Mouse (Mus musculus): ENCODE data around the gene Rpl28. TPM values are rescaled to one million over a fixed set of nuclear protein-coding genes. Genes with fewer than 3 reads are reported as not detected.
A peak's percentile ranks its signal among the peaks of the same experiment; 100 is the strongest.

The Rpl28 gene
- total and polyA plus RNA-seq, 3 experiments, result 269 to 2,603 (median 526) TPM

DNA sequence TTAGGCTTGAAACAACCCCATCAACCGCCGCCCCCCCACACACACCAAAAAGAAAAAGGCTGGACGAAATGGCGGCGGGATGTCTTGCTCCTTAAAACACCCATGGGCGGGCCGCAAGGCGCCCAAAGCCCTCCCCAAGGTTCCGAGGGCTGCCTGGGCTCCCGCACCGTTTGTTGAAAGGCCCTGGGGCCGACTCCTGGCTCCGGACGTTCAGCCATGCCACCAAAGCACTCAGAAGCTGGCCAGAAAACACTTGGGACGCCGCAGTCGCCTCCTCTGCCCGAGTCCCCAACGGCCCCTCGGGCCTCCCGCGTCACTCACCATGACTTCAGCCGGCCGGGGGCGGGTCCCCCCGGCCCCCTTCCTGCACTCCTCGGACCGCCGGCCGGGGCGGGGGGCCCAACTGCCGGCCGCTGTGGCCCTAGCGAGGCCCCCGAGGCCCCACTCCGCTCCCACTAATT is 19.2 kb downstream of the Rpl28 start (continued):
- no peak for TF ChIP-seq USF2 (conservative IDR thresholded peaks at IDR 0.05; ENCODE audit: low read depth, low read length)
- TF ChIP-seq ZMIZ1 (IDR thresholded peaks at IDR 0.05; ENCODE audit: low read depth, low read length), result peak; percentile 85; the same call in 1 of the 2 replicates
- TF ChIP-seq EP300 (IDR thresholded peaks at IDR 0.05; ENCODE audit: low read length), result no peak
- TF ChIP-seq ELF1 (IDR thresholded peaks at IDR 0.05; ENCODE audit: low read depth, low read length), result no peak
- no peak for TF ChIP-seq HCFC1 (IDR thresholded peaks at IDR 0.05; ENCODE audit: low read depth, low read length)
- no peak for TF ChIP-seq JUN (IDR thresholded peaks at IDR 0.05; ENCODE audit: insufficient read depth, low read depth, low read length)

DNA sequence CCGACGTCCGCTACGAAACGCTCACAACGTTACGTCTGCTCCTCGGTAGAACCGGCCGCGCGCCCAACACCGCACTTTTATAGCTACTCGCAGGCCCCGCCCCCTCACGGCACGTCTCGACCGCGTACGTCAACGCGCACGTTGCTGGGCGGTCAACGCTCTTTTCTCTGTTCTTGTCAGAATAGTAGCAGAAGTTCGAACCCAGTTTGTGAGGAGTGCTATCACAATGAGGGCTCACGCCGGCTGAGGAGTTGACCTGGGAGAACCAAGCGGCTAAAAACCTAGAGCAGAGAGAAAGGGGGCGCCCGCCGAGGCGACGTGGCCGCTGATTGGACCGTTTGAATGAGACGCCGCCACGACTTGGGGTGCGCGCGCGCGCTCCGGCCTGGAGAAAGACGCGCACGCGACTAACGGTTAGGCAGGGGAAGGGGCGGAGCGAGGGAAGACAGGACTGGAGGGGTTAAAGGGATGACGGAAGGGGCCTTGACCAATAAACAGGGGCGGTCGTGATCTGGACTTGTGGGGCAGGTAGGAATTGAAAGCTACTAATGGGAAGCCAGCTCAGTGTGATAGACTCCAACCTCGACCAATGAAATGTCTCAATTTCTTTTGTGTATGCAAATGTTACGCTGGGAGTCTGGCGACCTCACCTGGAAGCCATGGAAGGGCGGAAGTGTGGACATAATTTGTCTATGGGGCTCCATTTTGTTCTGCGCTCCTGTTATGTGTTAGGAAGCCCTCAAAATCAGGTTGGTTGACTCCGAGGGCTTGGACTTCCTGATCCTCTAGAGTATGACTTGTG is 19.8 kb downstream of the Rpl28 start, which contains the start of gene Ube2s:
Ube2s (minus strand) TSS at position 288 of the 802 bp plus-strand sequence.
- H3K79me2 ChIP-seq (replicated peaks; ENCODE audit: control insufficient read depth, extremely low read depth, insufficient read depth, poor library complexity, severe bottlenecking), result peaks cover 38% of the 10 kb centered on the region
- peak within 1 kb of the TSS; percentile 93 for H3K27ac ChIP-seq (ENCODE audit: insufficient read depth, low read depth)
- H3K4me2 ChIP-seq (ENCODE audit: insufficient read depth, low read depth, poor library complexity, severe bottlenecking), result peak within 1 kb of the TSS; percentile 98
- H3K4me3 ChIP-seq (replicated peaks in 1 of 3; ENCODE audit: low read depth in 2 of 3, low read length in 2 of 3, poor library complexity in 1 of 3), result peak within 1 kb of the TSS; percentile 80 to 99 (median 86)
- H3K9me3 ChIP-seq (replicated peaks; ENCODE audit: low read length), result no peaks in the 10 kb centered on the region
- in situ Hi-C loops (cut with MboI; ENCODE audit: low pct_ligation_motif_present, low pct_unique_long_range_greater_than_20kb, low sequenced_read_pairs), result no loop called here
- peaks cover 30 to 44% of the 10 kb centered on the region in 2 experiments for H3K36me3 ChIP-seq (replicated peaks in 1 of 2; ENCODE audit: control insufficient read depth in 1 of 2, insufficient read depth in 1 of 2, low read length in 1 of 2)
- dilution Hi-C loops (cut with MboI; ENCODE audit: extremely low pct_ligation_motif_present, extremely low pct_unique_long_range_greater_than_20kb, low sequenced_read_pairs), result no loop called here
- H3K4me1 ChIP-seq (ENCODE audit: control insufficient read depth in 1 of 2, insufficient read depth in 2 of 2), result peaks cover 7 to 29% of the 10 kb centered on the region in 2 experiments; a peak in 3 of 4 replicates
- H3K9ac ChIP-seq (ENCODE audit: insufficient read depth, low read depth), result peak within 1 kb of the TSS; percentile 99
- TF ChIP-seq TCF12 (IDR thresholded peaks at IDR 0.05; ENCODE audit: low read depth, low read length) (peak; percentile 60), MAX (IDR thresholded peaks at IDR 0.05; ENCODE audit: low read length) (no peak; the same call in 1 of the 2 replicates), UBTF (IDR thresholded peaks at IDR 0.05; ENCODE audit: low read depth, low read length) (no peak), ELF1 (IDR thresholded peaks at IDR 0.05; ENCODE audit: low read depth, low read length) (peak; percentile 94), TBP (conservative IDR thresholded peaks at IDR 0.05; ENCODE audit: low read depth, low read length) (peak; percentile 97), BHLHE40 (IDR thresholded peaks at IDR 0.05; ENCODE audit: low read depth, low read length) (peak; percentile 91), POLR2AphosphoS2 (IDR thresholded peaks at IDR 0.05; ENCODE audit: low read depth, low read length) (peak; percentile 59; the same call in 1 of the 2 replicates), MYC (IDR thresholded peaks at IDR 0.05; ENCODE audit: low read depth, low read length) (peak; percentile 75; the same call in 1 of the 2 replicates), POLR2A (IDR thresholded peaks at IDR 0.05; ENCODE audit: low read depth, low read length) (peak; percentile 85), SIN3A (IDR thresholded peaks at IDR 0.05; ENCODE audit: low read length) (peak; percentile 53; the same call in 1 of the 2 replicates), MEF2A (IDR thresholded peaks at IDR 0.05; ENCODE audit: borderline replicate concordance, low read depth, low read length) (no peak; the same call in 1 of the 2 replicates), PAX5 (IDR thresholded peaks at IDR 0.05; ENCODE audit: low read length) (no peak), E2F4 (IDR thresholded peaks at IDR 0.05; ENCODE audit: insufficient replicate concordance, low read depth, low read length) (no peak), NELFE (IDR thresholded peaks at IDR 0.05; ENCODE audit: low read depth, low read length) (peak; percentile 91), CTCF (conservative IDR thresholded peaks at IDR 0.05 in 1 of 2, IDR thresholded peaks at IDR 0.05 in 1 of 2; ENCODE audit: low read depth in 2 of 2, low read length in 2 of 2) (no peak), MXI1 (IDR thresholded peaks at IDR 0.05; ENCODE audit: low read depth, low read length) (no peak), MAZ (IDR thresholded peaks at IDR 0.05; ENCODE audit: low read depth, low read length) (no peak), HCFC1 (IDR thresholded peaks at IDR 0.05; ENCODE audit: low read depth, low read length) (peak; percentile 79), CHD2 (IDR thresholded peaks at IDR 0.05; ENCODE audit: low read length) (peak; percentile 72), NRF1 (IDR thresholded peaks at IDR 0.05; ENCODE audit: low read depth, low read length) (peak; percentile 80), EP300 (IDR thresholded peaks at IDR 0.05; ENCODE audit: low read length) (no peak), RCOR1 (conservative IDR thresholded peaks at IDR 0.05; ENCODE audit: low read depth, low read length) (no peak)
- peak; percentile 100 for DNase-seq (ENCODE audit: extremely low read depth)
- H3K27me3 ChIP-seq (replicated peaks), result no peaks in the 10 kb centered on the region

Measured in CH12.LX (cell line).